Mouse (Mus musculus): Measurements from ENCODE around the gene Zcchc7.
A peak's percentile ranks its signal among the peaks of the same experiment; 100 is the strongest.

Gene Zcchc7

DNA sequence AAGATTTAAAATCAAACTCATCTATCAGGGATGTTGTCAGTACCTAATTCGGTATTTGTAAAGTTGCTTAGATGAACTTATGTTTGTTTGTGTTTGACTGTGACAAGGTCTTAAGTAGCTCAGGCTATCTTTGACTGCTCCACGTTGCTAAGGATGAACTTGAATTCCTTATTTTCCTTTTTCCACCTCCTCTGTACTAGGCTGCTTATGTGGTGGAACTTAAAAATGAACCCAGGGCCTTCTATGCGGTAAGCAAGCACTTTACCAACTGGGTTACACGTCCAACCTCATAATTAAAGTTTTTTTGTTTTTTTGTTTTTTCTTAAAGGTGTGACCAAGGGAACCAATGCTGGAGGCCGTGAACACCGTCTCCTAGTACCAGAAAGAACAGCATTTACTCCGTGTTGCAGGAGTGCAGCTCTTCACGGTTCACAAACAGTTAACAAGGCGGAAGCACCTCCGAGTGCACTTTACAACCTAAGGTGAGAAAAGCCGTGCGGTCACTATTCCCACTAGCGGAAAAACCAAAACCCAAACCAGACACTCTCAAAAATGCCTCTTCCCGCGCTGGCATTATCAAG, at the start of gene Zcchc7:
TSS of gene Zcchc7 (plus strand) at position 325 of the 581 bp plus-strand sequence.
- DNase-seq (ENCODE audit: low spot score): no peak

DNA sequence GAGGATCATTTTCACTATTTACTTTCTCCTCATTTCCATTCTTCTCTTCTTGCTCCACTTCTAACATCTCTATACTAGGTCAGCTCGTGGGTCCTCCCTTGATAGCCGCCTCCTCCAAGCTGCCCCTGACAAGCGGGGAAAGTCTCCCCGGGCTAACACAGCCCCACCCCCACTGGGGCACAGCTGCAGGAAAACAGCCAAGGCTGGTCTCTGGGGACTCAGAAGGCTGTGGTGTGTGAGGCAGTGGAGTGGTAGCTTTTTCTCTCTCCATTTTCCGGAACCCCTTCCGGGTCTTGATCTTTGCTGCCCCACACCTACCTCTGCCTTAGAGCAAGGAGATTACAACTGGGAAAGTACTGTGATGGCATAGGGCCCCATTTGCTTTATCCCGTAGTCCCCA, 49.7 kb upstream of the Zcchc7 start:
- no peak for DNase-seq (ENCODE audit: low spot score)

DNA sequence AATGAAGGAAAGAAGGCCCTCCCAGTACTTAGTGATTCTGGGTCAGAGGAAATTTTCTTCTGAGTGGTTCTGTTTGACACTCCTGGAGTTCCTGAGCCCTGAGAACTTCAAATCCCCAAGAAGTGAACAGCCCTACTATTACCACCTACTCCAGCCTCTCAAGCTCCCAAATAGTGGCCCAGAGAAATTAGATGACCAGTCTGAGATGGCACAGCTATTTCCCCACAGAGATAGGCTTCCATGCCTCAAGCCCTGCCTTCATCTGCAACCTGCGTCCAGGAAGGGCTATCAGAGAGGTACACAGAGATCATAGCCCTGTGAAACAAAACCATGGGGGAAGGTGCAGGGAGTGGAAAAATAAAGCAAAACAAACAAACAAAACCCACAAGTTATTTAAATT, 48.8 kb upstream of the Zcchc7 start:
- no peak for DNase-seq (ENCODE audit: low spot score)

DNA sequence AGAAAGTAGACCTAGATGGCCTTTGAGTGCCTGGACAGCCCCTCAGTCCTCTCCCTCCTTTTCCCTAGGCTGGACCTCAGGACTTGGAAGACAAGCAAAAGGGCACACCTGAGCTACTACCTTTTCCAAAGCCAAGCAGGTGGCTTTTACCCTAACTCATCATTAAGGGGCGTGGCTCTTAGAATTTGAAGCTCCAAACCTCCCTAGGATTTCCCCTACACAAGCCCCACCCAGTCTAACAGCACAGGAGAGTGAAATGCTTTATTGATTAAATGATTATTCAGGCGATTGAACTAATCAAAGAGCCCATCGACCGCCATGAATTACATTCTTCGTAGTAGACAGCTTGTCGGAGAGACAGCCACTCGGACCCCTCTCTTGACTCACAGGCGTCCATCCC, 47.4 kb upstream of the Zcchc7 start:
- no peak for DNase-seq (ENCODE audit: low spot score)

DNA sequence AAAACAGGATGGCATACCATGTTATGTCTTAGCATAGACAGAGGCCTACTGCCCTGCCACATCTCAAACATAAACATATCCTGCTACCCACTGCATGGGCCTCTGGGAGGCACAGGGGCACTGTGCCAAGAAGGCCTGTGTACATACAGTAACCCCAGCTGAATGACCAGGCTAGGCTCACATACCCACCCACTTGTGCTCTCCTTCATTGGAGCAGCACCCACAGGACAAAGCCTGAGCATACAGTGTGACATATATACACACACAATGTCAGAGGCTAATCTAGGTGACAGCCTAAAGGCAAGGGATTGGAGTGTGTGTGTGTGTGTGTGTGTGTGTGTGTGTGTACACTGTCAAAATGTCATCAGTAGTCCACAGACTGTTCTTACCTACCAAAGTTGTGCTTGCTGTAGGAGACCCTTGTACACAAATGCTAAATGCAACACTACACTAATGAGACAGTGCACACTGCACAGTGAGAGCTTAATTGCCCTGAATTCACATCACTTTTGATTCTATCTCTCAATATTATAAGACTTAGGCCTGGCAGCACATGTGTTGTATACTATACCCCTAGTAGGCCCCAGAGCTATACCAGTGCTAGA, 46.5 kb upstream of the Zcchc7 start:
- DNase-seq (ENCODE audit: low spot score): no peak

DNA sequence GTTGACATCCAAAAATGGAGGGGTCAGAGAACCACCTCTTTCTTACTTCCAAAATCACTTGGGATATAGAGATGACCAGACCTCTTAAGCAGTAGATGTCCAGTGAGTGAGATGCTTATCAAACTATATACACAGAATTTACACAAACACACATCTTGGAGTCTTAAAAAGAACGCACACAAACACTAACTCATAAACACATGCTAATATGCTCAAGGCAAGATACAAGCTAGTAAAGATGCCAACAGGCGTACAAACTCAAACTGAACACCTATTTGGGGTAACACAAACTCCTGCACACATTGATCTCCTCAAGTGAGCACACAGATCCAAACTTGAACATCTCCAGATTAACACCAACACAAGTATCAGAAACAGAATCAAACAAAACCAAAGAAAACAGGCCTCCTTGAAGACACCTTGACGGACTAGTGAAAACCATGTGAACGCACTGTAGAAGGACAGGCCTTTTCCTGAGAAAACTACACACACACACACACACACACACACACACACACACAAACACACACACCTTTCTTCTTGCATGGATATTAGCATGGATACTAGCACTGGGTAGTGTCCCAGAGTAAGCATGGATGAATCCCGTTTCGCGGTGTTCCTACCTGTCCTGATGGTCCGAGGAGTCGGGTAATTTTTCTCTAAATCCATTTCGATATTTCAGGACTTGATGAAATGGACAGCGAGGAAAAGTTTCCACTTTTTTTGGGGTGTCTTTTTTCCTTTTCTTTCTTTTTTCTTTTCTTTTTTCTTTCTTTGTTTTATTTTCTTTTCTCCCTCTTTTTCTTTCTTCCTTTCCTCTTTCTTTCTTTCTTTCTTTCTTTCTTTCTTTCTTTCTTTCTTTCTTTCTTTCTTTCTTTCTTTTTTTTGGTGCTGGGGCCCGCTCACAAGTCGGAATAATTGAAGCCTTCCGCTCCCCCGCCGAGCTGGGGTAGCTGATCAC, 45.7 kb upstream of the Zcchc7 start, which contains the start of gene Pax5:
TSS of gene Pax5 (minus strand) at position 748 of the 961 bp plus-strand sequence.
- DNase-seq (ENCODE audit: low spot score): no peak

DNA sequence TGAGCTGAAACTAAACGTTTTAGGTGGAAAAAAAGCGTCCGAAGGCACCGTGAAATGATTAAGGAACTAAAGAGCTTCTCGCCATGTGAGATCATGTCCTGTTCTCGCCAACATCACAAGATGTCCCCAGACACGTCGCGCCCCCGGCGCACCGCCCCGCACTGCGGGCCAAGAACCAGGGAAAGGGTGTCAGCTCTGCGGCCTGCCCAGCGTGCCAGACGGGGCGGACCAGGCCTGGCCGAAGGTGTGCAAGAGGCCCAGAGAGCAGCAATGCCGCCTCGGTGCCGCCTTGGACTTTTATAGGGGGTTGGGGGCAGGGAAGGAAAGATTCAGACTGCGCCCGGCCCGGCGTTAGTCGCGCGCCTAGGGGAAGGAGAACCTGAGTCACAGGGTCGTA, 45.0 kb upstream of the Zcchc7 start:
- DNase-seq (ENCODE audit: low spot score): peak; percentile 18

DNA sequence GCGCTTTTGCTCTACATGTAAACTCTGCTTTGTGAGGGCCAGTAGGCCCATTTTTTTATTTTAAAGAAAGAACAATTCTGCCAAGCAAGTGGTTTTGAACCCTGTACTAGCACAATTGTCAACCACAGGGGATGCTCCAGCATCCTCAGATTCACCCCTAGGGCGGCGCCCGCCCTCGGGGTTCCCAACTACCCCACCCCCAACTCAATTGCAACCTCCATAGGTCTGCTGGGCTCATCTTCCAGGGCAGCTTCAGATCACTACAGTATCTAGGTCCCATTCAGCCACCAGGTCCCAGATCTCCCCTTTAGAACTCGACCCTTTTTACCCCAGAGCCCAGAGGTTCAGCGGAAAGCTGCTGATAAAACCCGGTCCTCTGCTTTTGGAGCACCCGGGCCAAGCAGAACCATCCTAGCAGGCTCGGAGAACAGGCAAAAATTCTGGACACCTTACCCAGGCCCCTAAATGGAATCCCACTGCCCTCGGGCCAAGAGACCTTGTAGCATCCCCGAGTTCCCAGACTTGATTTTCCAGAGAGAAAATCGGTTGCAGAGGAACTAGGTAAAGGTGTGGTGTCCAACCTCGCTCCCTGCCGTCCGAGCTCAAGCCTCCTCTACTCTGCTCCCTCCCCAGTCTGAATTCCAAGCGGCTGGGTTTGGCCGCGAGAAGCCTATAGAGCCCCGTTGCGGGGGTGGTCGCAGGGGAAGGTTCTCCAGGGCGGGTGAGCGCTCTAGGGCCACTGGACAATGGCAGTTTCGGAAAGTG, 44.4 kb upstream of the Zcchc7 start:
- no peak for DNase-seq (ENCODE audit: low spot score)

DNA sequence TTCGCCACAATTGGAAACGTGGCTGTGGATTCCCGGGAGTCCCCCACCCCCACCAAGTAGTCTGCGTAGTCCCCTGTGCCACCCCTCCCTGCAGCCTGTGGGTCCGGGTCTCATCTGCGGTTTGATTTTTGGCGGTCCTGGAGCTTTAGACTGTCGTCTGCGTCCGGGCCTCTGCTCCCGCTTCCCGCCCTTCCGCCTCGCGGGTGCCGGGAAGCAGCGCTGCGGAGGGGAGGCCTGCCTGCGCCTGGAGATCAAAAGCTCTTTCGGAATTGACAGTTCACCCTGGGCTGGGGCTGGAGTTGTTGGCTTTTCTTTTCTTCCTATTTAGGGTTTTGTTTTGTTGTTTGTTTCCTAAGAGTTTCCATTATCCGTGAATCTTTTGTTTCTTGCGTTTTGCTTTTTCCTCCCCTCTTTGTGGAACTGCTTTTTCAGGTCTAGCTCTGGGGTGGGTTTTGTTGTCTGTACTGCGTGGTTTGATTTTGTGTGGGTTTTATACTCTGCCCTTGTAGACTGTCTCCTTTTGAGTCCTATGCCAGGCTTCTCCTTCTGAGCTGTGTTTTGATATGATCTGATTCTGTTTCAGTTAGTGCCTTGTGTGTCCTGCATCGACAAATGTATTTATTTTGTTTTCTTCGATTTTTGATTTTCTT, 43.5 kb upstream of the Zcchc7 start:
- peak; percentile 8 for DNase-seq (ENCODE audit: low spot score)

DNA sequence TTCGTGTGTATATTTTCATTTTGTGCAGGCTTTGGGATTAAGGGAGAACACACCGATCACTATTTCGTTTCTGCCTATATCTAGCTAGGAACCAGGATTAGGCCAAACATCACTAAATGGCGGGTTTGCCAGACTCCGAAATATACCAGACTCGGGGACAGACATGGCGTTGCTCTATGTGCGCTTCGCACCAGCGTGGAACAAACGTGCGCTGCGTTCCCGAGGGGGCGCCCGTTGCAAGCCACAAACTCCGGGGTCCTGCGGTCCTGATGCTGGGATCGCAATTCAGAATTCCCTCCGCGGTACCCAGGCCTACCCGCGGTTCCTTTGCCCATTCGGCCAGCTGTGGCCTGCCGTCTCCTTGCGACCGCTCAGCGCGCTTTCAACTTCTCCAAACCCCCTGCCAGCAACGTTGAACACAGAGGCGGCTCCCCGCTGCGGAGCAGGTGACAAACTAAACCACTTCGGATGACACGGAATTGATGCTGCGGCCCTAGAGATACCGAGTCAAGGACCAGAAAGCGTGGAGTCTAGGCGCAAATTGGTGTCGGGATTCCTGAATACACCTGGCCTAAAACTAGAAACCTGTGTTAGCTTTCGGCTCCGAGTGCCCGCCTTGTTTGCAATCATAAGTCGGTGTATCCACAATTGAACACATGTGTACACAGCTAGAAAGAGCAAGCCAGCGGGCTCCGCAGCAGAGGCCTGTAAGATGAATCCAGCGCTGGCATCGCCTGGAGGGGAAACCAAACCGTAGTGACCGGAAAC, 42.7 kb upstream of the Zcchc7 start:
- DNase-seq (ENCODE audit: low spot score): no peak

DNA sequence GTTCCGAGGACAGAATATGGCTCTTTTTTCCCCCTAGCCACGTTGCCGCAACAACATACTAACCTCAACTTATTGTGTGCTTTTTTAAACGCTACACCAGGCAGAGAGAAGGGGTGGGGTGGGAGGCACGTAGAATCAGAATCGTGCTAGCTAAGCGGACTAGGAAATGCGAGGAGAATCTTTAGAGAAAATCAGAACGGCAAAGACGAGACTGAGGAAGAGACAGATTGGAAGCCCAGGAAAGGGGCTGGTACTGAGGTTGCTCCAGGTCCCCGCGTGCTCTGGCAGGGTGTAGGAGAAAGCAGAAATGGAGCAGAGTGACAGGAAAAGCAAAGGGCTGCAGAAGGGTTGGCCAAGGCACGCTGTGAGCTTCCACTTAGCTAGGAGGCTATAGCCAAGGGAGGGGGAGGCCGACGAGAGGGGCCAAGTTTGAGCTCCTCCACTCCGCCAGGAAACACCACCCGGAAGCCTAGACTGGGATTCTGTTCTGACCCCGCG, 42.1 kb upstream of the Zcchc7 start:
- DNase-seq (ENCODE audit: low spot score): no peak

DNA sequence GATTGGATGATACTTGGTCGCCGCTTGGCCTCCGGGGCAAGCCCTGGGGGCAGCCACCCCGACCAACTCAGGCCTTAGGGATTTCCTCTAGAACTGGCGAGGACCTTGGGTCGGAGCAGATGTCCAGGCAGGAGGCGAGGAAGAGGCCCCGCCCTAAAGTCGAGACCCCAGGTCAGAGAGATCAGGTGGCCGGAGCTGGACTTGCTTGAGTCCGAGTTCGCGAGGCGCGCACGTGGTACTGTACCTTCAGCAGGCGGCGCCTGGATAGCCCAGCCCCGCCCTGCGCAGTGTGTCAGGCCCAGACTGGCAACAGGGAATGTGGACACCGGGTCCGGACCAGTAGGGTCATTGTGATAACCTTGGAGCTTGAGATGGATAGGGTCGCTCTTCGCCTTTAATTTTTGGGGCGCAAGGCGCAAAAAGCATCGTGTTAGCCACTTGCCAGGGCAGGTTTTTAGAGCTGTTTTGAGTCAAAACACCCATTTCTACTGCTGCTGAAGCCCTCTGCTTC, 41.5 kb upstream of the Zcchc7 start:
- DNase-seq (ENCODE audit: low spot score): no peak

DNA sequence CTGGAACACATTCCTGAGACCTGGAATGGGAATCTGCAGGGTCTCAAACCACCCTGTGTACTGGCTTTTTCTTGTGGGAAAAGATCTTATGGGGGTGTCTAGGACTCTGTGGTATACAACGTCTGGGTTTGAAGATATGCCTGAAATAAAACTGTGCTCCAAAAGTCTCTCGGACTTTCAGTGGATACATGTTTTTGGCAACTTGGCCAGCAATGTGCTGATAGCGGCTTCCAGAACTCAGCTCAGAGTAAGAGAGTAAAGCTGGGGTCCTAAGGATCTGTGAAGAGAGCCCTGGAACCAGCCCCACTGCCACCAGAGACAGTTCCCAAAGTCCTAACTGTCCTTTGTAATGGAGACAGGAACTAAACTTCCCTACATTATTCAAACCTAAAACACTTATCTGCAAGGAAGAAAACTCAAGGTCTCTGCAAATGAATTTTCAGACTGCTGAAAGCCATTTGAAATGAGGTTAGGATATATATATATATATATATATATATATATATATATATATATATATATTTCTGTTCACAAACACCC, 40.0 kb upstream of the Zcchc7 start:
- no peak for DNase-seq (ENCODE audit: low spot score)

DNA sequence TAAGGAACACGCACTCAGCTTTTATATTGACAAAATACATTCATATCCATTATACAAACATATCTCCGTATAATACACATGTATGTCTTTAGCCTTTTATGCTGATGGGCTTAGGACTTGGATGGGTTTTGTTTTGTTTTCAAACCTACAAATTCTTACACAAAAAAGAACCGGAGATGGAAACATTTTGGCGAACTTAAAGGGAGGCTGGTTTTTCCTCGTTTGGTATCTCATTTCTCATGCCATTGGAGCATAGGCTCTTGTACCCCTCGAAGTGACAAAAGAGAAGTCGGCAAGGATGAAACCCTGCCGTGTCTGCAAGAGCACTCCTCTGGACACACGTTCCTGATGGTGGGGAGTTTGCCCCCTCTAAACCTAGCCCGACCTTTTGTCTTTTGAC, 39.3 kb upstream of the Zcchc7 start:
- no peak for DNase-seq (ENCODE audit: low spot score)

DNA sequence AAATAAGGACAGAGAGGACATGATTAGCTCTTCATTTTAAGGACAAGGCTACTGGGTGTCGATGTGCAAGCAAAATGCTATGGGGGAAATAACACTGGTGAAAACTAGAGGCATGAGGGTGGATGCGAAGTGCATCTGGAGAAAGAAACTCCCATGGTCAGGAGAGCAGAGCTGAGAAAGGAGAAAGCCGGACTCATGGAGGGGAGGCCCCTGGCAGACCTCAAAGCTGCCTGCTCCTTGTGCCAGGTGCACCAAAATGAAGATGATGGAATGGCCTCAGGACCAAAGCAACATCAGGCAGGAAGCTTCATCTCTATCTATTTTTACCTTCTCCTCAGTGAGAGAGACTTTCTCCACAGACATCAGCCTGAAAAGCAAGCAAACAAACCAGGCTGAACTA, 38.0 kb upstream of the Zcchc7 start:
- DNase-seq (ENCODE audit: low spot score): no peak

DNA sequence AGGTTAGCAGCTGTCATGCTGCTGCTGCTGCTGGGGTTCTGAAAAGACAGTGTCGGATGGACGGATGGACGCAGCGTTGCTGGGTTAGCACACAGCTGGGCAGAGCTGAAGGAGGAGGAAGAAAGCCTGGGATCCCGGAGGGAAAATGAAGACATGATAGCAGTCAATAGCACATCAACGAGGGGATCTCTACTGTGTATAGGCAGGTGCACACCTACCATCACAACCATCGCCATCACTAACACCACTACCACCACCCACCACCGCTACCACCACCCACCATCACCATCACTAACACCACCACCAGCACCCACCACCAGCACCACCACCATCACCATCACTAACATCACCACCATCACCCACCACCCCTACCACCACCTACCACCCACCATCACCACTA, 35.6 kb upstream of the Zcchc7 start:
- DNase-seq (ENCODE audit: low spot score): no peak

DNA sequence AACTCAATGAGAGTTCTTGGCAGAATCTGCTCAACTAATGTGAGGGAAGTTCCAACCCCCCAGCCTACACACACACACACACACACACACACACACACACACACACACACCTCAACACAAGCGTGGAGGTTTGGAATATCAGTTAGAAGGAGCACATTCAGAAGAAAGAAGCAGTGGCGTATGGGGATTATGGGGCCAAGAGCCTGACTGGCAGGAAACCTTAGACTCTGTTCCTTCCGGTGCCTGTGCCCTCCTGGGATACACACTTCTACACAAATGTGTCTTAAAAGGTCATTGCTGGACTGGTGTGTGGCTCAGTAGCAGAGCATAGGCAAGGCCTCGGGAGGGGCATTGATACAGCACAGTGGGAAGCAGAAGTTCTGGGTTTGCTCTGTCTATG, 34.4 kb upstream of the Zcchc7 start:
- no peak for DNase-seq (ENCODE audit: low spot score)

DNA sequence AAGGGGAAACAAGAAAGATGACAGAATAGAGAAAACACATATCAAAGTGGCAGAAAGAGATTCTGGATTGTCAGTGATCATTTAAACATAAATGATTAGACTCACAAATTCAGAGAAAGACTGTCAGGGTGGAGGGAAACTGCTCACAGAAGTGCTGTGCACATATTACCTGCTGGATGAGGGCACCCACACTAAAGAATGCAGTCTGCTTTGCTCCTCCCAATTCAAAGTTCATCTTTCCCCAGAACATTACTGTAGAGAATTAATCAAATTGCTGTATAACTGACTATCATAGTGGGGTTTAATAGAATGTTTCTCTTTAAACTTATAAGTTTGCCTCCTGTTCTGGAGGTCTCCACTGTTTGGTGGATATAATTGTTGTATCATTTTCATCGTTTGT, 15.2 kb upstream of the Zcchc7 start:
- DNase-seq (ENCODE audit: low spot score): no peak

DNA sequence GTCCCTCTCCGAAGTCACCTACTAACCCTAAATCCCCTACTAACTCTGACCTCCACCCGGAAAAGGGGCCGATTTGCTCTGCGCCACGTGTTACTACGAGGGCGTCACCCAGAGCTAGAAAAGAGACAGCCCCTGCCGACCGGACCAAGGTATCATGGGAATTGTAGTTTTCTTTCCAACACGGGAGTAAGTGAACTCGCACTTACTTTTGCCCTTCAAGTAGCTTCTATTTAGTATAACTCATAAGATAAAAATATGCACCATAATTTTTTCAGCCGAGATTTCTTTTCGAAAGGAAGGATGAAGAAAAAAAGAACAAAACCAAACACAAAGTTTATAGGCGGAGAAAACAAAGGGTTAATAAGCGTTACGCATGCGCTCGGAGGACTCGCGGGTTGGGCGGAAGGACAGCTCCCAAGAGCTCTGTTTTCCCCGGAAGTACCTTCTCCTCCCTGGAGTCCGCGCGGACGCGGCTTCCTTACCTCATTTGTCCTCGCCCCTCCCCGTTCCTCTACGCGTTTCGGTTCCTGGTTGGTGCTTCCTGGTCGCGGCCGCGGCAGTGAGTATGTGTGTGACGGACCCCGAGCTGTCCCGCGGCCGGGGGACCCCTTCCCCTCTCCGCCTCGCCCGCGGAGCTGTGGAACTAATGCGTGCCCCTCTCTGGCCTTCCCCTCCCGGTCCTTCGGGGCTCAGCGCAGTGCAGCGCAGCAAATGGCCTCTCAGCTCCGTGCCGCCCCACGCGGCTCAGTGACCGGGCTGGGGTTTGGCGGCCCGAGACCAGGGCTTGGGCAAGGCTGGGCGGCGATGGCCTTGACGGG, 666 bp downstream of the Zcchc7 start:
- peak; percentile 96 for DNase-seq (ENCODE audit: low spot score)
